9 mouse cellular contexts compared by ENCODE assay signal in the genomic region with DNA sequence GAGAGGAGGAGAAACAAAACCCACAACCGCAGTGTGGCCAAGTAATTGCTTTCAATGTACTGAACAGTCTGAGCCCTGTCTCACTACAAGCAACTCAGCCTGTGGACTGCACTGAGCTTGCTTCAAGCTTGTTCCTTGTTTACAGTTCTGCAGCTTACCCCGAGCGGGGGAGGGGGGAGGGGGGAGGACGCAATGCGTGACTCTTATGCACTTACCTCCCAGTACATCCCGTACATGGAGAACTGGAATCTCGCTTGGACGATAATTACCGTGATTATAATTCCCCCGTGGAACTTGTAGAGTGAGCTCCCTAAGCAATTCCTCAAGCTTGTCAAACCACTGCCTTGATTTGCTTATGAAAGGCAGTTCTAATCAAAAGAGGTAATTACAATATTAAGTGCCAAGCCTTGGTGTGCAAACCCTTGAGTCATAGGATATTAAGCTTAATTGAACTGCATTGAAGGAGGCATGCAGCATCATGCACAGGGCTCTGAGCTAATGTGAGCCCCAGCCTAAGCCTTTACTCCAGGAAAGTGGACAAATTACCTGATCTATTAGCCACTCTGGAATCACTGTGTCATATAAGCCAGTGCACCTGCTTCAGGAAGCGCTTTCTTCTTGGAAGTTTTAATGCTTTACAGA.
DNase-seq lines count a peak whose midpoint lies in the region; ATAC-seq and TF ChIP-seq lines count a peak whose summit lies in the region.
"Had no signal": no experiment of that assay in that cellular context is flagged by ENCODE, and none has a peak within 500 bp of the region (broad histone marks: within the 10 kb centered on the region; RNA-seq: fewer than 3 reads in every experiment).

No protein-coding gene starts in this region.

- 53% methylated on average over 11 of the region's 11 CpGs for WGBS in lung, postnatal 0 days
- WGBS in forebrain, postnatal 0 days: 11% methylated on average over 11 of the region's 11 CpGs
- 45% methylated on average over 11 of the region's 11 CpGs for WGBS in stomach, embryonic 14.5 days
- WGBS in intestine, embryonic 16.5 days: 45% methylated on average over 11 of the region's 11 CpGs

- ATAC-seq in lung, postnatal 0 days: peak; percentile 44
- peak; percentile 89 for ATAC-seq in forebrain, postnatal 0 days
- peak; percentile 49; the same call in 1 of the 2 replicates for ATAC-seq in stomach, embryonic 14.5 days (ENCODE audit: insufficient number of reproducible peaks, insufficient read depth, low FRiP score, low read depth)
- ATAC-seq in intestine, embryonic 16.5 days: no peak

- TF ChIP-seq CTCF in lung, postnatal 0 days (IDR thresholded peaks at IDR 0.05): no peak
- no peak for TF ChIP-seq CTCF in forebrain, postnatal 0 days (IDR thresholded peaks at IDR 0.05; ENCODE audit: low read depth)

- no peak for TF ChIP-seq EP300 in lung, postnatal 0 days (IDR thresholded peaks at IDR 0.05)

- no peaks in the 10 kb centered on the region for H3K4me1 ChIP-seq in lung, postnatal 0 days (ENCODE audit: insufficient read depth, low read depth, low read length)
- no peaks in the 10 kb centered on the region for H3K4me1 ChIP-seq in forebrain, postnatal 0 days (ENCODE audit: insufficient read depth)
- 0 out of 2 replicates have a peak, but pooled peaks cover 9% of the 10 kb centered on the region for H3K4me1 ChIP-seq in stomach, embryonic 14.5 days (ENCODE audit: control insufficient read depth, insufficient read depth, low read length)
- H3K4me1 ChIP-seq in intestine, embryonic 16.5 days (ENCODE audit: control insufficient read depth, insufficient read depth, low read length): no peaks in the 10 kb centered on the region
- H3K4me1 ChIP-seq: liver, embryonic 15.5 days had no signal

- H3K4me3 ChIP-seq in lung, postnatal 0 days (ENCODE audit: low read depth, low read length): no peak overlapping the region
- H3K4me3 ChIP-seq in forebrain, postnatal 0 days (ENCODE audit: low read depth, low read length): no peak overlapping the region
- H3K4me3 ChIP-seq in stomach, embryonic 14.5 days (ENCODE audit: low read depth, low read length): no peak overlapping the region
- no peak overlapping the region for H3K4me3 ChIP-seq in intestine, embryonic 16.5 days (ENCODE audit: low read length)
- H3K4me3 ChIP-seq: liver, embryonic 15.5 days had no signal

- no peak for DNase-seq in lung, postnatal 0 days (ENCODE audit: low spot score)
- DNase-seq in lung, postnatal 25 days (ENCODE audit: low spot score): no peak
- peak; percentile 56 for DNase-seq in forebrain, postnatal 0 days
- peak; percentile 21 for DNase-seq in left cerebral cortex, postnatal 4 days
- no peak for DNase-seq in thymus, postnatal 36 days
- no peak for DNase-seq in adipocyte (ENCODE audit: low spot score)

- H3K27me3 ChIP-seq in lung, postnatal 0 days (replicated peaks; ENCODE audit: insufficient read depth, low read length): no peaks in the 10 kb centered on the region
- no peaks in the 10 kb centered on the region for H3K27me3 ChIP-seq in forebrain, postnatal 0 days (ENCODE audit: insufficient read depth, low read length)
- no peaks in the 10 kb centered on the region for H3K27me3 ChIP-seq in stomach, embryonic 14.5 days (ENCODE audit: control insufficient read depth, insufficient read depth, low read length)
- H3K27me3 ChIP-seq in intestine, embryonic 16.5 days (replicated peaks; ENCODE audit: control insufficient read depth, insufficient read depth, low read length): no peaks in the 10 kb centered on the region
- H3K27me3 ChIP-seq: liver, embryonic 15.5 days had no signal

- H3K27ac ChIP-seq in lung, postnatal 0 days (ENCODE audit: low read length): no peak overlapping the region
- H3K27ac ChIP-seq in forebrain, postnatal 0 days (ENCODE audit: low read depth, low read length): no peak overlapping the region
- no peak overlapping the region for H3K27ac ChIP-seq in stomach, embryonic 14.5 days (ENCODE audit: low read length)
- no peak overlapping the region for H3K27ac ChIP-seq in intestine, embryonic 16.5 days (ENCODE audit: low read length)
- H3K27ac ChIP-seq: liver, embryonic 15.5 days had no signal

- no peak overlapping the region for H3K4me2 ChIP-seq in lung, postnatal 0 days (replicated peaks; ENCODE audit: low read depth, low read length)
- peak overlapping the region; percentile 42 for H3K4me2 ChIP-seq in forebrain, postnatal 0 days (ENCODE audit: low read depth)
- no peak overlapping the region for H3K4me2 ChIP-seq in stomach, embryonic 14.5 days (replicated peaks; ENCODE audit: low read depth, low read length)
- no peak overlapping the region for H3K4me2 ChIP-seq in intestine, embryonic 16.5 days (ENCODE audit: low read depth, low read length)
- H3K4me2 ChIP-seq: liver, embryonic 15.5 days had no signal

- no peaks in the 10 kb centered on the region for H3K9me3 ChIP-seq in lung, postnatal 0 days (ENCODE audit: low read length)
- no peaks in the 10 kb centered on the region for H3K9me3 ChIP-seq in forebrain, postnatal 0 days (ENCODE audit: low read length)
- H3K9me3 ChIP-seq in stomach, embryonic 14.5 days (ENCODE audit: control insufficient read depth, low read depth, low read length): no peaks in the 10 kb centered on the region
- H3K9me3 ChIP-seq in intestine, embryonic 16.5 days (ENCODE audit: control insufficient read depth, low read length): no peaks in the 10 kb centered on the region
- H3K9me3 ChIP-seq: liver, embryonic 15.5 days had no signal

- intact Hi-C loops in left cerebral cortex, postnatal 4 days (cut with DNase I): no loop called here

- no peaks in the 10 kb centered on the region for H3K36me3 ChIP-seq in lung, postnatal 0 days (ENCODE audit: insufficient read depth, low read length)
- H3K36me3 ChIP-seq in forebrain, postnatal 0 days (ENCODE audit: insufficient read depth): no peaks in the 10 kb centered on the region
- H3K36me3 ChIP-seq in stomach, embryonic 14.5 days (ENCODE audit: control insufficient read depth, insufficient read depth, low read length): no peaks in the 10 kb centered on the region
- H3K36me3 ChIP-seq in intestine, embryonic 16.5 days (ENCODE audit: control insufficient read depth, insufficient read depth, low read length): no peaks in the 10 kb centered on the region
- H3K36me3 ChIP-seq: liver, embryonic 15.5 days had no signal

- H3K9ac ChIP-seq in lung, postnatal 0 days (replicated peaks; ENCODE audit: low read depth): no peak overlapping the region
- H3K9ac ChIP-seq in forebrain, postnatal 0 days: 0 out of 2 replicates have a peak overlapping the region, but pooled peaks have one; percentile 19
- no peak overlapping the region for H3K9ac ChIP-seq in stomach, embryonic 14.5 days (replicated peaks; ENCODE audit: low read depth, low read length)
- H3K9ac ChIP-seq in intestine, embryonic 16.5 days (ENCODE audit: low read depth, low read length): no peak overlapping the region
- H3K9ac ChIP-seq: liver, embryonic 15.5 days had no signal

Comparison
In these comparisons a context has a peak if more than half of its experiments do, and no peak if none do; other contexts are left out.
1. DNase-seq: peak in forebrain, postnatal 0 days (single experiment) and left cerebral cortex, postnatal 4 days (single experiment); none in lung, postnatal 0 days (single experiment), lung, postnatal 25 days (single experiment), thymus, postnatal 36 days (0 of 2) and adipocyte (single experiment).